Mouse (Mus musculus) liver, embryonic 11.5 days (tissue): ENCODE data around the gene Lin37. TPM values are rescaled to one million over a fixed set of nuclear protein-coding genes. Genes with fewer than 3 reads are reported as not detected.
A peak's percentile ranks its signal among the peaks of the same experiment; 100 is the strongest.

Source experiments
- ATAC-seq: fragments of 200-750 bp; cut with Nextera tagmentation; replicated peaks from 2 replicates; pipeline ENCODE4 v1.8.0; 2017; ENCODE audit warnings: moderate number of reproducible peaks, mild to moderate bottlenecking, moderate TSS enrichment, moderate library complexity; ENCODE audit not compliant: low FRiP score
- DNase-seq: peaks from one replicate; pipeline ENCODE4 v3.0.0-alpha.2; 2017; ENCODE audit warnings: low spot score
- H3K27ac ChIP-seq: fragments of 300-500 bp; sonication (generic); 2 replicates; pipeline ENCODE4 v1.5.1; 2014; ENCODE audit warnings: mild to moderate bottlenecking, low read depth, low read length, control low read depth
- H3K27me3 ChIP-seq: fragments of 300-500 bp; sonication (generic); replicated peaks from 2 replicates; pipeline ENCODE4 v1.6.1; 2014; ENCODE audit warnings: low read length, mixed read lengths; ENCODE audit not compliant: control insufficient read depth, insufficient read depth
- H3K36me3 ChIP-seq: fragments of 300-500 bp; sonication (generic); 2 replicates; pipeline ENCODE4 v1.6.1; 2014; ENCODE audit warnings: mild to moderate bottlenecking, low read length, moderate library complexity, mixed read lengths; ENCODE audit not compliant: control insufficient read depth, insufficient read depth
- H3K4me1 ChIP-seq: fragments of 300-500 bp; sonication (generic); replicated peaks from 2 replicates; pipeline ENCODE4 v1.6.1; 2014; ENCODE audit warnings: low read length, mixed read lengths; ENCODE audit not compliant: control insufficient read depth, insufficient read depth
- H3K4me2 ChIP-seq: fragments of 300-500 bp; sonication (generic); 2 replicates; pipeline ENCODE4 v1.6.1; 2014; ENCODE audit warnings: mild to moderate bottlenecking, control low read depth, moderate library complexity
- H3K4me3 ChIP-seq: fragments of 300-500 bp; sonication (generic); 2 replicates; pipeline ENCODE4 v1.5.1; 2014; ENCODE audit warnings: low read depth, low read length, control low read depth
- H3K9ac ChIP-seq: fragments of 300-500 bp; sonication (generic); 2 replicates; pipeline ENCODE4 v1.6.1; 2014; ENCODE audit warnings: low read depth, low read length, control low read depth
- H3K9me3 ChIP-seq: fragments of 300-500 bp; sonication (generic); 2 replicates; pipeline ENCODE4 v1.6.1; 2016; ENCODE audit warnings: low read length, inconsistent platforms, mixed read lengths; ENCODE audit not compliant: control insufficient read depth
- WGBS: fragments of 180-500 bp; shearing (Covaris S2); extraction: QIAGEN DNeasy Blood & Tissue Kit; methylation state at CpG from one replicate; pipeline ENCODE4 v1.1.7; 2014; 5-methylcytosine and 5-hydroxymethylcytosine counted together
- polyA plus RNA-seq: library from polyadenylated mRNA; unstranded; fragments of >200 nt; fragmentation: Nextera tagmentation; extraction: Ambion mirVana; gene quantifications from 2 replicates; pipeline ENCODE4 v1.2.1, GENCODE M21; 2014

The Lin37 gene
- polyA plus RNA-seq, 1 experiment from 2014 or later = 41.0 TPM

DNA sequence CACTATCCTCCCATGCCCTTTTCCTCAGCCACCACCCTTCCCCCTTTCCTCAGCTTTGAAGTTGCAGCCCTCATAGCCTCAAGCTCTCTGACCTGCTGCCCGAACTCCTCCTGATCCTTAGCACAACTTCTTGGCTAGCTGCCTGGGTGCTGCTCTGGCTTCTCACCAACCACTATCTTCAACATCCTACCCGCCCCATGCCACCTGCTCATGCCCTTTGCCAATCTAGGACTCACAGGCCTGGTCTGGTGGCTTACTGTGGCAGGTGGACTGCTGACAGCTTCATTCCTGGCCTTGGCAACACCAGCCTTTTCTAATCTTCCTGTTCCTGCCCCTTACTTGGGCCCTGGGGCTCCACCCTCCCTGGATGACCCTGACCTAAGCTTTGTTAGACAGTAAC is 13.3 kb upstream of the Lin37 start:
- no peaks in the 10 kb centered on the region for H3K27me3 ChIP-seq
- H3K27ac ChIP-seq = no peak overlapping the region
- H3K9ac ChIP-seq = no peak overlapping the region
- no peaks in the 10 kb centered on the region for H3K9me3 ChIP-seq
- no peak overlapping the region; the same call in 1 of the 2 replicates for H3K4me2 ChIP-seq
- H3K4me1 ChIP-seq = peaks cover 10% of the 10 kb centered on the region
- ATAC-seq (no peak), DNase-seq (no peak)
- H3K4me3 ChIP-seq = no peak overlapping the region
- H3K36me3 ChIP-seq = peaks cover 81% of the 10 kb centered on the region
- 78% methylated on average over 2 of the region's 2 CpGs for WGBS

DNA sequence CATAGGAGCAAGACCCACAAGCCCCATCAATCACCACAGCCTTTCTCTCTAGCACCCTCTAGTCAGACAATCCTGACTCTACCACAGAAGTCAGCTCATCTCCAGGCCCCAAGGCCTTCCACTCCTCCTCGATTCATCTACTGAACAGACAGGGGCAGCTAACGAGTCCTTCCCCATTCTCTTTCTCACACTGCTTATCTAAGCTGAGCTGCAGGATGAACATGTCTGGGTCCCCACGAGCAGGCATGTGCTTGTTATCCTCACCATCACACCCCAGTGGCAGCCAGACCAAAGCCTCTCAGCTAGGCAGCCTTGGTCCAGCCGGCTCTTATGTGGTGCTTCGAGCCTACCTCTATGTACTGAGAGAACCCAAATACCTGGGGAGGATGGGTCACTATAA is 12.8 kb upstream of the Lin37 start:
- 70% methylated on average over 5 of the region's 5 CpGs for WGBS
- H3K9me3 ChIP-seq = no peaks in the 10 kb centered on the region
- H3K27me3 ChIP-seq = no peaks in the 10 kb centered on the region
- DNase-seq (no peak), ATAC-seq (peak; percentile 18; the same call in 1 of the 2 replicates)
- no peak overlapping the region for H3K4me3 ChIP-seq
- no peak overlapping the region for H3K27ac ChIP-seq
- H3K4me1 ChIP-seq = peaks cover 10% of the 10 kb centered on the region
- 0 out of 2 replicates have a peak overlapping the region, but pooled peaks have one; percentile 14 for H3K9ac ChIP-seq
- peaks cover 78% of the 10 kb centered on the region for H3K36me3 ChIP-seq
- H3K4me2 ChIP-seq = no peak overlapping the region; the same call in 1 of the 2 replicates

GRCm38 (mm10) chr7:30567555-30567954 is 7.9 kb upstream of the Lin37 start:
- H3K4me2 ChIP-seq = no peak overlapping the region
- 91% methylated on average over 11 of the region's 11 CpGs for WGBS
- H3K36me3 ChIP-seq = peaks cover 33% of the 10 kb centered on the region
- ATAC-seq (no peak), DNase-seq (no peak)
- H3K4me1 ChIP-seq = peaks cover 13% of the 10 kb centered on the region
- no peak overlapping the region for H3K9ac ChIP-seq
- H3K27ac ChIP-seq = no peak overlapping the region
- H3K27me3 ChIP-seq = no peaks in the 10 kb centered on the region
- no peak overlapping the region for H3K4me3 ChIP-seq
- no peaks in the 10 kb centered on the region for H3K9me3 ChIP-seq

DNA sequence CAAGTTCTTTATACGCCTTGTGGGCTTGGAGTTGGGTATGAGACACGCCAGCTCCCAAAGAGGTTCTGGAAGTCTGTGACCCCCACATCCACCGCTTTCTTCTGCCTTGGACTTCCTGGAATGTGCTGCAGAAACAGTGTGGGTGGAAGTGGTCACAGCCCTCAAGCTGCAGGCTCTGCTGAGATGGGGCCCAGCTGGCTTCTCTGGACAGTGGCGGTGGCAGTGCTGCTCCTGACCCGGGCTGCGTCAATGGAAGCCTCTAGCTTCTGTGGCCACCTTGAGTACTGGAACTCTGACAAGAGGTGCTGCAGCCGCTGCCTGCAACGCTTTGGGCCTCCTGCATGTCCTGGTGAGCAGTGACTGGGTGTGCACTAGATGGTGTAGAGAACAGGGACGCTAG is 6.4 kb upstream of the Lin37 start:
- Histone ChIP-seq H3K4me1 (peaks cover 9% of the 10 kb centered on the region), H3K4me3 (no peak overlapping the region), H3K9ac (no peak overlapping the region), H3K4me2 (no peak overlapping the region), H3K27me3 (no peaks in the 10 kb centered on the region), H3K27ac (no peak overlapping the region), H3K9me3 (no peaks in the 10 kb centered on the region), H3K36me3 (peaks cover 23% of the 10 kb centered on the region)
- DNase-seq (no peak), ATAC-seq (no peak)
- WGBS = 83% methylated on average over 9 of the region's 9 CpGs

GRCm38 (mm10) chr7:30564970-30565571 is 5.4 kb upstream of the Lin37 start, which contains the start of gene Igflr1:
Gene Igflr1 (plus strand): TSS chr7:30565427.
- Histone ChIP-seq H3K27ac (no peak within 1 kb of the TSS), H3K9me3 (no peaks in the 10 kb centered on the region), H3K9ac (no peak within 1 kb of the TSS), H3K4me3 (no peak within 1 kb of the TSS), H3K27me3 (no peaks in the 10 kb centered on the region), H3K36me3 (peaks cover 16% of the 10 kb centered on the region), H3K4me1 (peaks cover 9% of the 10 kb centered on the region), H3K4me2 (peak within 1 kb of the TSS; percentile 84)
- DNase-seq (no peak), ATAC-seq (no peak)
- WGBS = 93% methylated on average over 12 of the region's 12 CpGs

DNA sequence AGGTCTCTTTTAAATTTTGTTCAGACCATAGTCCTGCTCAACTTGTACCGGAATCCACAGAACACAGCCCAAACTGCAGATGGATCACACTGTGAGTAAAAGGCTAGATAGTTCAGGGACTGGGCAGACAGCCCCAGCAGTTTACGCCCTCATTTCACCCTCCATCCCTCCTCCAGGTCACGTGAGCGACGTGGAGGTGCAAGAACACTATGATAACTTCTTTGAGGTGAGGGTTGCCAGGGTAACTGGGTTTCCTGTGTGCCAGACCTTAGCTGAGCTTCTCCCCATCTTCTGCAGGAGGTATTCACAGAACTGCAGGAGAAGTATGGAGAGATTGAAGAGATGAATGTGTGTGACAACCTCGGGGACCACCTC is 4.3 kb upstream of the Lin37 start:
- peak overlapping the region; percentile 97 for H3K27ac ChIP-seq
- H3K36me3 ChIP-seq = peaks cover 12% of the 10 kb centered on the region
- peak overlapping the region; percentile 84 for H3K4me2 ChIP-seq
- WGBS = 29% methylated on average over 6 of the region's 6 CpGs
- H3K4me3 ChIP-seq = peak overlapping the region; percentile 81
- H3K4me1 ChIP-seq = peaks cover 9% of the 10 kb centered on the region
- no peak for DNase-seq
- H3K27me3 ChIP-seq = no peaks in the 10 kb centered on the region
- no peak for ATAC-seq
- peak overlapping the region; percentile 74 for H3K9ac ChIP-seq
- H3K9me3 ChIP-seq = no peaks in the 10 kb centered on the region

GRCm38 (mm10) chr7:30563117-30563905 is 3.7 kb upstream of the Lin37 start, which contains the start of the genes U2af1l4, Gm49396 and Psenen:
Gene U2af1l4 (plus strand): TSS chr7:30563301.
Gene Gm49396 (plus strand): TSS chr7:30563344.
Gene Psenen (minus strand): TSS chr7:30563627.
- under 1% methylated on average over 45 of the region's 45 CpGs for WGBS
- H3K4me1 ChIP-seq = peaks cover 14% of the 10 kb centered on the region
- ATAC-seq = peak; percentile 83
- peak within 1 kb of the TSS; percentile 97 for H3K27ac ChIP-seq
- no peaks in the 10 kb centered on the region for H3K9me3 ChIP-seq
- no peaks in the 10 kb centered on the region for H3K27me3 ChIP-seq
- H3K4me3 ChIP-seq = peak within 1 kb of the TSS; percentile 81
- peak; percentile 91 for DNase-seq
- peak within 1 kb of the TSS; percentile 84 for H3K4me2 ChIP-seq
- H3K36me3 ChIP-seq = peaks cover 9% of the 10 kb centered on the region; the same call in 1 of the 2 replicates
- peak within 1 kb of the TSS; percentile 74 for H3K9ac ChIP-seq

- ATAC-seq = 0 out of 2 replicates have a peak, but pooled peaks have one; percentile 5
- under 1% methylated on average over 27 of the region's 27 CpGs for WGBS
- Histone ChIP-seq H3K4me3 (peak overlapping the region; percentile 81), H3K9ac (peak overlapping the region; percentile 74), H3K4me2 (peak overlapping the region; percentile 80), H3K4me1 (peaks cover 17% of the 10 kb centered on the region), H3K9me3 (no peaks in the 10 kb centered on the region), H3K27me3 (no peaks in the 10 kb centered on the region), H3K36me3 (peaks cover 5% of the 10 kb centered on the region; the same call in 1 of the 2 replicates), H3K27ac (peak overlapping the region; percentile 51; the same call in 1 of the 2 replicates)
- DNase-seq = peak; percentile 44
Observed at GRCm38 (mm10) chr7:30562526-30563116, 3.0 kb upstream of the Lin37 start.
